Mouse (Mus musculus): ENCODE results near the gene Fyttd1. TPM values are rescaled to one million over a fixed set of nuclear protein-coding genes. Genes with fewer than 3 reads are reported as not detected.
A peak's percentile ranks its signal among the peaks of the same experiment; 100 is the strongest.

Fyttd1 gene
- 166 and 170 TPM in 2 replicates for polyA plus RNA-seq (2014; fragmentation: Nextera tagmentation; extraction: Ambion mirVana)

GRCm38 (mm10) chr16:32877343-32878156, at the start of gene Fyttd1, which contains the start of gene Rubcn:
Gene Fyttd1 (plus strand): TSS chr16:32877500.
Gene Rubcn (minus strand): TSS chr16:32877766.
- Histone ChIP-seq H3K4me3 (ENCODE audit: control insufficient read depth in 1 of 2, insufficient read depth in 1 of 2, low read depth in 1 of 2, low read length in 2 of 2) (peak within 1 kb of the TSS; percentile 74 to 83), H3K27ac (replicated peaks in 1 of 2; ENCODE audit: control insufficient read depth in 1 of 2, insufficient read depth in 1 of 2, low read depth in 2 of 2, low read length in 2 of 2) (peak within 1 kb of the TSS; percentile 86 to 92), H3K9ac (ENCODE audit: low read length) (peak within 1 kb of the TSS; percentile 88), H3K9me3 (ENCODE audit: control insufficient read depth, low read length) (no peaks in the 10 kb centered on the region), H3K27me3 (ENCODE audit: control insufficient read depth, insufficient read depth, low read length) (no peaks in the 10 kb centered on the region), H3K4me2 (ENCODE audit: low read length) (peak within 1 kb of the TSS; percentile 84), H3K36me3 (ENCODE audit: control insufficient read depth, insufficient read depth, low read length) (0 out of 2 replicates have a peak, but pooled peaks cover 8% of the 10 kb centered on the region), H3K4me1 (ENCODE audit: control insufficient read depth in 2 of 2, insufficient read depth in 2 of 2, low read length in 2 of 2) (peaks cover 6 to 35% of the 10 kb centered on the region in 2 experiments)
- peak; percentile 96 for ATAC-seq (ENCODE audit: insufficient number of reproducible peaks, insufficient read depth, low FRiP score, low read depth)
- under 1% methylated on average over 71 of the region's 83 CpGs for WGBS

GRCm38 (mm10) chr16:32829104-32829503, 48.2 kb upstream of the Fyttd1 start:
- ATAC-seq (ENCODE audit: insufficient number of reproducible peaks, insufficient read depth, low FRiP score, low read depth): no peak
- no peaks in the 10 kb centered on the region for H3K27me3 ChIP-seq (ENCODE audit: control insufficient read depth, insufficient read depth, low read length)
- H3K36me3 ChIP-seq (ENCODE audit: control insufficient read depth, insufficient read depth, low read length): peaks cover 92% of the 10 kb centered on the region
- no peak overlapping the region for H3K9ac ChIP-seq (ENCODE audit: low read length)
- H3K9me3 ChIP-seq (ENCODE audit: control insufficient read depth, low read length): no peaks in the 10 kb centered on the region
- 83% methylated on average over 11 of the region's 11 CpGs for WGBS
- peaks cover 0 to 2% of the 10 kb centered on the region in 2 experiments; a peak in 2 of 4 replicates for H3K4me1 ChIP-seq (ENCODE audit: control insufficient read depth in 2 of 2, insufficient read depth in 2 of 2, low read length in 2 of 2)
- H3K27ac ChIP-seq (replicated peaks in 1 of 2; ENCODE audit: control insufficient read depth in 1 of 2, insufficient read depth in 1 of 2, low read depth in 2 of 2, low read length in 2 of 2): no peak overlapping the region
- H3K4me2 ChIP-seq (ENCODE audit: low read length): no peak overlapping the region
- H3K4me3 ChIP-seq (ENCODE audit: control insufficient read depth in 1 of 2, insufficient read depth in 1 of 2, low read depth in 1 of 2, low read length in 2 of 2): no peak overlapping the region

GRCm38 (mm10) chr16:32831501-32831900, 45.8 kb upstream of the Fyttd1 start:
- peaks cover 92% of the 10 kb centered on the region for H3K36me3 ChIP-seq (ENCODE audit: control insufficient read depth, insufficient read depth, low read length)
- 86% methylated on average over 4 of the region's 4 CpGs for whole genome bisulfite sequencing

GRCm38 (mm10) chr16:32847103-32847502, 30.2 kb upstream of the Fyttd1 start:
- Histone ChIP-seq H3K27ac (replicated peaks in 1 of 2; ENCODE audit: control insufficient read depth in 1 of 2, insufficient read depth in 1 of 2, low read depth in 2 of 2, low read length in 2 of 2) (no peak overlapping the region), H3K9me3 (ENCODE audit: control insufficient read depth, low read length) (no peaks in the 10 kb centered on the region), H3K4me1 (ENCODE audit: control insufficient read depth in 2 of 2, insufficient read depth in 2 of 2, low read length in 2 of 2) (no peaks in the 10 kb centered on the region), H3K27me3 (ENCODE audit: control insufficient read depth, insufficient read depth, low read length) (no peaks in the 10 kb centered on the region), H3K36me3 (ENCODE audit: control insufficient read depth, insufficient read depth, low read length) (peaks cover 88% of the 10 kb centered on the region), H3K9ac (ENCODE audit: low read length) (no peak overlapping the region), H3K4me3 (ENCODE audit: control insufficient read depth in 1 of 2, insufficient read depth in 1 of 2, low read depth in 1 of 2, low read length in 2 of 2) (no peak overlapping the region), H3K4me2 (ENCODE audit: low read length) (no peak overlapping the region)
- 94% methylated on average over 11 of the region's 11 CpGs for WGBS
- no peak for ATAC-seq (ENCODE audit: insufficient number of reproducible peaks, insufficient read depth, low FRiP score, low read depth)

More at GRCm38 (mm10) chr16:32831501-32831900, 45.8 kb upstream of the Fyttd1 start:
- no peaks in the 10 kb centered on the region for H3K9me3 ChIP-seq (ENCODE audit: control insufficient read depth, low read length)
- no peak overlapping the region for H3K4me2 ChIP-seq (ENCODE audit: low read length)
- no peak overlapping the region for H3K4me3 ChIP-seq (ENCODE audit: control insufficient read depth in 1 of 2, insufficient read depth in 1 of 2, low read depth in 1 of 2, low read length in 2 of 2)
- no peak overlapping the region for H3K9ac ChIP-seq (ENCODE audit: low read length)
- H3K27me3 ChIP-seq (ENCODE audit: control insufficient read depth, insufficient read depth, low read length): no peaks in the 10 kb centered on the region
- no peak for ATAC-seq (ENCODE audit: insufficient number of reproducible peaks, insufficient read depth, low FRiP score, low read depth)
- no peak overlapping the region for H3K27ac ChIP-seq (replicated peaks in 1 of 2; ENCODE audit: control insufficient read depth in 1 of 2, insufficient read depth in 1 of 2, low read depth in 2 of 2, low read length in 2 of 2)
- H3K4me1 ChIP-seq (ENCODE audit: control insufficient read depth in 2 of 2, insufficient read depth in 2 of 2, low read length in 2 of 2): no peaks in the 10 kb centered on the region

GRCm38 (mm10) chr16:32849042-32849830, 28.1 kb upstream of the Fyttd1 start:
- Histone ChIP-seq H3K9me3 (ENCODE audit: control insufficient read depth, low read length) (no peaks in the 10 kb centered on the region), H3K36me3 (ENCODE audit: control insufficient read depth, insufficient read depth, low read length) (peaks cover 73% of the 10 kb centered on the region), H3K4me2 (ENCODE audit: low read length) (no peak overlapping the region), H3K4me3 (ENCODE audit: control insufficient read depth in 1 of 2, insufficient read depth in 1 of 2, low read depth in 1 of 2, low read length in 2 of 2) (no peak overlapping the region), H3K27ac (replicated peaks in 1 of 2; ENCODE audit: control insufficient read depth in 1 of 2, insufficient read depth in 1 of 2, low read depth in 2 of 2, low read length in 2 of 2) (no peak overlapping the region), H3K4me1 (ENCODE audit: control insufficient read depth in 2 of 2, insufficient read depth in 2 of 2, low read length in 2 of 2) (peaks cover 9 to 14% of the 10 kb centered on the region in 2 experiments), H3K9ac (ENCODE audit: low read length) (no peak overlapping the region), H3K27me3 (ENCODE audit: control insufficient read depth, insufficient read depth, low read length) (no peaks in the 10 kb centered on the region)
- WGBS: 75% methylated on average over 11 of the region's 11 CpGs
- ATAC-seq (ENCODE audit: insufficient number of reproducible peaks, insufficient read depth, low FRiP score, low read depth): no peak

GRCm38 (mm10) chr16:32853492-32854049, 23.7 kb upstream of the Fyttd1 start:
- H3K4me3 ChIP-seq (ENCODE audit: control insufficient read depth in 1 of 2, insufficient read depth in 1 of 2, low read depth in 1 of 2, low read length in 2 of 2): peak overlapping the region in 1 of 2 experiments; percentile 11; a peak in 1 of 4 replicates
- 0 out of 2 replicates have a peak, but pooled peaks have one; percentile 44 for ATAC-seq (ENCODE audit: insufficient number of reproducible peaks, insufficient read depth, low FRiP score, low read depth)
- H3K27ac ChIP-seq (replicated peaks in 1 of 2; ENCODE audit: control insufficient read depth in 1 of 2, insufficient read depth in 1 of 2, low read depth in 2 of 2, low read length in 2 of 2): peak overlapping the region; percentile 95 to 96
- peak overlapping the region; percentile 54 for H3K4me2 ChIP-seq (ENCODE audit: low read length)
- peaks cover 21 to 37% of the 10 kb centered on the region in 2 experiments for H3K4me1 ChIP-seq (ENCODE audit: control insufficient read depth in 2 of 2, insufficient read depth in 2 of 2, low read length in 2 of 2)
- no peaks in the 10 kb centered on the region for H3K27me3 ChIP-seq (ENCODE audit: control insufficient read depth, insufficient read depth, low read length)
- H3K36me3 ChIP-seq (ENCODE audit: control insufficient read depth, insufficient read depth, low read length): peaks cover 45% of the 10 kb centered on the region
- peak overlapping the region; percentile 63 for H3K9ac ChIP-seq (ENCODE audit: low read length)
- 13% methylated on average over 13 of the region's 13 CpGs for WGBS
- no peaks in the 10 kb centered on the region for H3K9me3 ChIP-seq (ENCODE audit: control insufficient read depth, low read length)

GRCm38 (mm10) chr16:32854050-32854571, 23.2 kb upstream of the Fyttd1 start:
- Histone ChIP-seq H3K36me3 (ENCODE audit: control insufficient read depth, insufficient read depth, low read length) (peaks cover 40% of the 10 kb centered on the region), H3K4me2 (ENCODE audit: low read length) (peak overlapping the region; percentile 54), H3K4me1 (ENCODE audit: control insufficient read depth in 2 of 2, insufficient read depth in 2 of 2, low read length in 2 of 2) (peaks cover 25 to 42% of the 10 kb centered on the region in 2 experiments), H3K27me3 (ENCODE audit: control insufficient read depth, insufficient read depth, low read length) (no peaks in the 10 kb centered on the region), H3K9ac (ENCODE audit: low read length) (peak overlapping the region; percentile 63), H3K27ac (replicated peaks in 1 of 2; ENCODE audit: control insufficient read depth in 1 of 2, insufficient read depth in 1 of 2, low read depth in 2 of 2, low read length in 2 of 2) (peak overlapping the region; percentile 95 to 96), H3K4me3 (ENCODE audit: control insufficient read depth in 1 of 2, insufficient read depth in 1 of 2, low read depth in 1 of 2, low read length in 2 of 2) (peak overlapping the region in 1 of 2 experiments; percentile 11; a peak in 1 of 4 replicates), H3K9me3 (ENCODE audit: control insufficient read depth, low read length) (no peaks in the 10 kb centered on the region)
- ATAC-seq (ENCODE audit: insufficient number of reproducible peaks, insufficient read depth, low FRiP score, low read depth): peak; percentile 77
- 17% methylated on average over 2 of the region's 2 CpGs for WGBS

All from heart, embryonic 14.5 days (tissue).